Mouse (Mus musculus) spleen, postnatal 4 days (tissue): ENCODE results near the gene Adam6a.
A peak's percentile ranks its signal among the peaks of the same experiment; 100 is the strongest.
"Not testable (repeated sequence)": the region's sequence is repeated elsewhere in the genome, so short reads cannot be mapped to it uniquely, and the experiment has no call there.

ENCODE experiments used
- DNase-seq, 2 experiments: peaks; one replicate each; pipeline ENCODE4 v3.0.0; 2022; ENCODE audit warnings: low spot score in 2 of 2

Gene Adam6a

GRCm38 (mm10) chr12:113543608-113544007 is at the start of gene Adam6a:
Gene Adam6a, plus strand, starts transcription at chr12:113543908.
- not testable (repeated sequence) for DNase-seq

- DNase-seq, result no peak
Measured at GRCm38 (mm10) chr12:113525901-113526300, 17.8 kb upstream of the Adam6a start.

GRCm38 (mm10) chr12:113578241-113578640 is 34.5 kb downstream of the Adam6a start:
- peak; percentile 14 to 66 for DNase-seq

- DNase-seq, result no peak
Measured at GRCm38 (mm10) chr12:113588001-113588400, 44.3 kb downstream of the Adam6a start.
